Mouse (Mus musculus): Measurements from ENCODE around the gene Tapt1.

DNA sequence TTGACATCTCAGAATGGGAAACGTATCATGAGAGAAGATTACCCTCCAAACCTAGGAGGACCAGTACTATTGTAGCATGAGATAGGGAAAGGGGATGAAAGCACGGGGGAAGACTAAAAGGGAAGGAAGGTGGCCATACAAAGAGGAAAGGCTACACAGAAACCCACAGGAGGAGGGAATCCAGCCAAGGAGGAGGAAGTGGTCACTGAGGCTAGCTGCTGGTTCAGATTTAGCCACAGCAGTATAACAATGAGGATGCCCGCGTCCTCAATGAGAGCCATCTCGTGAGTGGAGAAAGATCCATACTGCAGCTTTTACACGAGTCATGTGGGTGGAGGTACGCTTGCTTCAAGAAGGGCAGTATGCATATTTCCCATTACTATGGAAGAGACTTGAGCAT, 11.8 kb upstream of the Tapt1 start:
- TF ChIP-seq POLR2A (IDR thresholded peaks at IDR 0.05; ENCODE audit: insufficient read depth, low read length) (no peak), CTCF (IDR thresholded peaks at IDR 0.05; ENCODE audit: low read depth, low read length) (no peak), EP300 (IDR thresholded peaks at IDR 0.05; ENCODE audit: insufficient read depth, low read depth, low read length) (no peak)
